Mouse (Mus musculus) lung, postnatal 14 days (tissue): ENCODE results near the gene Sec1.
A peak's percentile ranks its signal among the peaks of the same experiment; 100 is the strongest.

Experiments
- DNase-seq: peaks from one replicate; pipeline ENCODE4 v3.0.0; 2021

Sec1 gene

DNA sequence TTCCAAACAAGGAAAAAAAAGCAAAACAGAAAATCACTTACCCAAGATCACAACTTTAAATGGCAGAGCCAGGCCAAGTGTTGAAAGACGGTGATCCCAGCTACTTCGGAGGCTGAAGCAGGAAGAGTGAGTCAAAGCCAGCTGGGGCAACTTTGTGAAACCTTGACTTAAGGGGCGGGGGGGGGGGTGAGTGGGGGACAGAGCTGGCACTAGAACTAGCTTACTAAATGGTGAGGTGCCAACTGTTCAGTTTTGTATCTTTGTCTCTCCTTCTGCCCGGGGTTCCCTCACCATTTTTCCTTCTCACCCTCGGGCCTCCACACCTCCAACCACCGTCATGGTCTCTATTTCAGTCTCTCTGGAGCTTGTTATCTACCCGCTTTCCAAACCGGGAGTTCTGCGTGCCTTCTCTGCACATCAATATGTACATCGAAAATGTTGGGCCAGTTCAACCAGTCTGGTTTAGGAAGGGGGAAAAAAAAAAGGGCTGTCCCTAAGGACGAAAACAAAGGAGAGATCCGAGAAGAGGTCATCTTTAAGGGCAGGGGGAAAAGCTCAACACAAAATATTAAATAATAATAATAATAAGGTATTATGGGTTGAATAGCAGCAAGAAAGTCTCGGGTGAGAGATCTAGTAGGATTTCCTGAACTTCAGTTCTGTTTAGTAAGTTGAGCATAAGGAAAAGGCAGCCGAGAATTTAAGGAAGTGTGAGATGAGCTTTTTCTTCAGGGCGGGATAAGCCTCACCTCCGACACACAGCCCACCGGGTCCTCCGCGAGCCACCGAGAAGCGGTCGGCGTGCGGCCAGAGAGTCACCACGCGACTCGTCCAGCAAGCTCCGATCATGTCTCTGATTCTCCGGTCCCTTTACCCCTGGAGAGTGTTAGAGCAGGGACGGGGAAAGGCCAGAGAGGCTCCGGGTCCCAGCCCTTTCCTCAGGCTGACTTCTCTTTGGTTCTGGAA lies 23.0 kb upstream of the Sec1 start:
- DNase-seq = no peak

DNA sequence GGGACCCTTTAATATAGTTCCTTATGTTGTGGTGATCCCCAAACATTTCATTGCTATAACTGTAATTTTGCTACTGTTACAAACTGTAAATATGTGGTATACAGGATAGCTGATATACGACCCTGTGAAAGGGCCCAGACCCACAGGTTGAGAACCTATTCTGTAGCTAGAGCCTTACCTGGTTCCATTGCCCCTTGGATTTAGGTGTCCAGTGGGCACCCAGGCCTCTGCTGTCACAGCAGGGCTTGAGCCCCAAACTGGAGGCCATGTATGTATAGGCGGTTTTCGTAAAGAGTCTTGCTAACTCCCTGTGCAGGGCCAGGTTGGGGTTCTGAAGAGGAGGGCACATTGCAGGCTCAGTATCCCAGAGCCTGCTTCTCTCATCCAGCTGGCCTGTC lies 22.3 kb upstream of the Sec1 start:
- no peak for DNase-seq

DNA sequence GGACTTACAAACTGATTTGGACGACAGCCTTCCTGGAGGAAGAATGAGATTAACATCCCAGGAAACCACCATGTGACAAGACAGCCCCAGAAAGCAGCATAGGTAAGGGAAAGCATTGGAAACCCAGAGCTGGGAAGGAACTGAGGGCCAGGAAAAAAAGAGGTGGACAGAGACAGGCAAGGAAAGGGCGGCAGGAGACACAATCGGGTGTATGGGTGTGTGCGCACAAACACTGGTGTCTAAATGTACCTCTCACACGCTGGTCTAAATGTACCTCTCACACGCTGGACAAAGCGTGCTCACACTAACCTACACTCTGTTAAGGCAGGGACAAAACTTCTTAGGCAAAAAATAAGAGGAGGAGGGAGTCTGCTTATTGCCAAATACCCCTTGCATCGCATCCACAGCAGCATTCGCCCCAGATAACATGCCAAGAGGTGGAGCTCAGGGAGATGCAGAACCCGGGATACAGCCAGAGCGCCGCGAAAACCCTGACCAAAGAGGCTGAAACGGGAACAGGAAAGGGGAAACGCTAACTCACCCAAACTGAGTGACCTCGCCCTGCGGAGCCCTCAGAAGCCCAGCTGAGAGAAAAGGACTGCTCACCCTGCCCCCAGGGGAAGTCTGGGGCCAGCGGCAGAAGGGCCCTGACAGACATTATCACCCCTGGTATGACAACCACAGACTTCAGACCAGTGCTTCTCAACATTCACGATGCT lies 21.7 kb upstream of the Sec1 start:
- no peak for DNase-seq

DNA sequence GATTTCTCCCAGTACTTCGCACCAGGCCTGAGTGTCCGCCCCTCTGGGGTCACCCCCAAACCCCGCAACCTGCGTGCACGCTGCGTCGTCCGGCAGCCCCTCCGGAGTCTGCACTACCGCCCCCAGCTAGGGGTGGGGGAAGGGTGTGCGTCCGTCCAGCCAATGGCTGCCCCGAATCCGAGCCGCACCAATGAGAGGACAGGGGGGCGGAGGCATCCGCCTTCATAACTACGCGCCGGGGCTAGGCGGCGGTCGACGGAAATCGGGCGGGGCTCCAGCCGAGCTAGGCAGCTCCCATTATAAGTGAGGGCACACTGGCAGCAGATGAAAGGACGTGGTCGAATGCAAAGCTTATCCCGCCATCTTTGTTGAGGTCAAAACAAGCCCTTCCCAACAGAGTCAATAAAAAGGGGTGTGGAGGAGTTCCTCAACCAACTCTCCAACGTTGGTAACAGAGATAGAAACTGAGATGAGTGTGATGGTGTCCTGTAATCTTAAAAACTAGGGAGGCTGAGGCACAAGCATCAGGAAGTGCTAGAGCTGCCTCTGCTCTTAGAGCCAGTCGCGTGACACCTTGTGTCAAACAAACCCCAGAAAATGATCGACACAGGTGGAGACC lies 21.0 kb upstream of the Sec1 start, which contains the start of gene Rpl18:
TSS of gene Rpl18 (plus strand) at position 368 of the 619 bp plus-strand sequence.
- peak; percentile 98 for DNase-seq

DNA sequence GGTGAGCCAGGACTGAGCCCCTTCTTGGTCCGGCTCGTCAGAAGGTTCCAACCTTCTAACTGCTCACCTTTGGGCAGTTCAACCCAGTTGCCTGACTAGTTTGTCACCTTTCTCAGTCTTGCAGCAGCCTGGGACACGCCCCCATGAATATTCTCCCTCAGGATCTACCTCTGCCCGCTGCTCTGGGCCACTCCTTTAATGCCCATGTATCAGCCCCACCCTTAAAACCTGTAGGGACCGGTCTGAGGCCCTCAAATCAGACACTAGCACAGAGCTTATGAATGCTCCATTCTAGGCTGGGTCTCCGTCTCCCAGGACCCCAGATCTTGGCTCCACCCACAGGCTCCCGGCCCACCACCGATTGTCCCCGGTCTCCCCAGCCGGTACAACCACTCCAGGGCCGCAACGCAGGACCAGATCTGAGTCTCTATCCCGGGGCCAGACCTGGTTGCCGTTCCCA lies 20.5 kb upstream of the Sec1 start:
- DNase-seq = no peak

DNA sequence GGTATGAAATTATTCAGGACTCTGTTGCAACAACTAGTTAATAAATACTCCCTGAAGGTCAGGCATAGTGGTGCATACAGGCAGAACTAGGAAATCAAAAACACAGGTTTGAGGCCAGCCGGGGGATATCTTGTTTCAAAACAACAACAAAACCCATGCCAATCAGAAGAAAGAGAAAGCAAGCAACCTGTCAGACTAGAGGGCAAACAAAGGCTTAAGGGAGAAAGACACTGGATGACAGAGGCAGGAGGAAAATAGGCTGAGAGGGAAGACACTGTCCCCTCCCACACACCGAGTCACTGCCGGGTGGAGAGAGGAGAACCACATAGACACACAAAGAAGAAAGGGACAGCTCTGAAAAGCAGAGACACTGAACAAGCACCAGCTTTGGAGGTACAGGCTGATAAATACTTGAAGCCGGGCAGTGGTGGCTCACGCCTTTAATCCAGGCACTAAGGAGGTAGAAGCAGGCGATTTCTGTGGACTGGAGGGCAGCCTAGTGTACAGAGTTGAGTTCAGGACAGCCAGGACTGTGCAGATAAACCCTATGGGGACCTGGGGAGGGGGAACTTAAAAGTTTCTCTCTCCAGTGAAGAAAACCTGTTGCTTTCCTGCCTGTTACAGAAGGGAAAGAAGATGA lies 19.8 kb upstream of the Sec1 start:
- DNase-seq = no peak

DNA sequence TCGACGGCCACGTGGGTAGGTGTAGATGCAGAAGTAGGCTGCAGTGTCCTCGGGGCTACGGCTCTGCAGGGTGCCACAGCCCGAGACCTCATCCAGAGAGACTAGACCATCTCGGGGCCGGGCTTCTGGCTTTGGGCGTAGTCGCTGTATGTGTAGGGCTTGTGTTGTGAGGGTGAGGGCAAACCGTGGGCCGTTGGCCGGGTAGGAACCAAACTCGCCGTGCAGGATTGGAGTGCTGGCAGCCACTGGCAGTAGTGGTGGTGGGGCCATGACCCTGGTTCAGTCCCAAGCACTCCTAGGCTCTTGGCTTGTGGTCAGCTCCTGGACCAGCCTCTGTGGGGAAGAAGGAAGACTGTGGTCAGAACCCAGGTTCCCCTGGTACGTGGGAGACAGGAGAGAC lies 19.2 kb upstream of the Sec1 start:
- DNase-seq = no peak

DNA sequence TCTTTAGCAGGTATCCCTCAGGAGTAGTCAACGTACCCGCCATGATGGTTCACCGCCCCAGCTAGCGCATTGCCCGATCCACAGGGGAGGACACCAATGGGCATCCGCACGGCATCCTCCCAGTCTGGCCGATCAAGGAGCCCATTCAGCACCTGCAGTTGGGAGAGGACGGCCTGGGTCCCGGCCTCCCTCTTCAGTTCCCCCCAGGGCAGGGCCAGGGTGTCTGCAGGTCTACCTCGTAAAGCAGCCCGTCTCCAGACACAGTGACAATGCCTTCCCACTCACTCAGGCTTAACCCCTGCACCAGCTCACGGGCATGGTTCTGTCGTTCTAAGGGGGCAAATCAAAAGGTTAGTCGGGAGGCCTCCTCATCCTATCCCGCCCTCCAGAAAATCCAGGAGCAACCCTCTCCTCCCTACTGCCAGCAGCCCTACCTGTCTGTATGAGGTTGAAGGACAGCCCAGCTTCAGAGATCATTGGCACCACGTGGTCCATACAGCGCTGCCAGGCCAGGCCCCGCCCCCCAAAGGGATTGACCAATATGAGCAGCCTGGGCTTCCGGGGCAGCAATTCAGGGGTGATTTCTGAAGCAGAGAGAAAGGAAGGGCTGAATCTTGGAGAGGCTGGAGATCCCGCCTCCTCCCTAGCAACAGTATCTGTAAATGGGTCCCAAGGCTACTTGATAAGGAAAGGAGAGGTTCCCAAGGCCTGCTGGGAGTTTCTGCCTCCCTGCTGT lies 18.0 kb upstream of the Sec1 start:
- peak; percentile 64 for DNase-seq

DNA sequence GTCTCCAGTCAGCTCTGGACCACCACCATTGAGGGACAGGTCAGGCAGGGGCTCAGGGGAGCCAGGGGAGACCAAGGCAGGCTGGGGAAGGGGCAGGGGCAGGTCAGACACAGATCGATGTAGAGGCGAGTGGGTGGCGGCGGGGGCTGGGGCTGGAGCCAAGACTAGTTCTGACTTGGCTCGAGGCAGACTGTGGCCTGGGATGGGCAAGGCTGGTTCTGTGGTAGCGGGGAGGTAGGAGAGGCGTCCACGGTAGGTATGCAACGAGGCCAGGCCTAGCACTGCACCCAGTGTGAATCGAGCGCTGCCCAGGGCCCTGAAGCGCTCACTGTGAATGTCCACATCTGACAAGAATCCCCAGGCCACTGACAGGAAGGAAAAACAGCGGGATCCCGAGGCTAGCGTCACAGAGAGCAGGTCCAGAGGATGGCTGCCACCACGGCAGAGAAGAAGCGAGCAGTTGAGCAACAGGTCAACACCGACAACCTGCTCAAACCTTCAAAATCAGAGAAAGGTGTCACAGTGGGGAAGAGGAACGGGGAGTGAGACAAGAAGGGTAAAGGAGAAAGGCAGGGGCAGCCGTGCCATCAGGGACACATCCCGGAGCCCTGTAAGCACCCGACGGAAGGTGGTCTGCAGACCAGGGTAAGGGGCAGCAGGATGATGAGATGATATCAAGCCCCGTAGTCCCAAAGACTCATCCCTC lies 17.3 kb upstream of the Sec1 start:
- DNase-seq = no peak

DNA sequence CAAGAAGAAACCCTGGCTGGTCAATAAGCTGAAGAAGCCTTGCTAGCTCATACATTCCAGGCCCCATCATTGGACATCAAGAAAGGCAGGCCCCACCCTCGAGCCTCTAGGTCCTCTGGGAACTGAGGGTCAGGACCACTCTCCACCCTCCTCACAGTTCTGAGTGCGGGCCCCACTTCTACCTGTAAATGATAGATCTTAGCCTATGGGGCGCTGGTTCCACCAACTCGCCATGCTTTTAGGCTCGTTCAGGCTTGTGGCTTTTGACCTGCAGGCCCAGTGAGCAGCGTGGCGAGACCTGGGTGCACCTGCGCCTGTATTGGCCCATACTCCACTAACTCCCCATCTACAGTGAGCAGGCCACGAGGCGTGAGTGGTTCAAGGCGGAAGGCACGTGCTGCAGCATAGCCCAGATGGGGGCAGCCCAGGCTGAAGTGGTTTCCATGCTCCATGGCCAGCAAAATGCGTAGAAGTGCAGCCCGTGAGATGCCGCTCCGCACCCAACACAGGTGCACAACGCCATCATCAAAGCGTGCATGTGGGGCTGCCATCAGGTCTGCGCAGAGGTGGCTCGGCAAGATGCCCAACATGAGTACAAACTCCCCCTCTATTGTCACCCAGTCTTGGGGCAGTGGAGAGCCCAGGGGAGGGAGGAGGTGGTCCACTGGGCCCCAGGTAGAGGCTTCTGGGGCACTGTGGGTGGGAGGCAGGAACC lies 16.4 kb upstream of the Sec1 start:
- DNase-seq = no peak

DNA sequence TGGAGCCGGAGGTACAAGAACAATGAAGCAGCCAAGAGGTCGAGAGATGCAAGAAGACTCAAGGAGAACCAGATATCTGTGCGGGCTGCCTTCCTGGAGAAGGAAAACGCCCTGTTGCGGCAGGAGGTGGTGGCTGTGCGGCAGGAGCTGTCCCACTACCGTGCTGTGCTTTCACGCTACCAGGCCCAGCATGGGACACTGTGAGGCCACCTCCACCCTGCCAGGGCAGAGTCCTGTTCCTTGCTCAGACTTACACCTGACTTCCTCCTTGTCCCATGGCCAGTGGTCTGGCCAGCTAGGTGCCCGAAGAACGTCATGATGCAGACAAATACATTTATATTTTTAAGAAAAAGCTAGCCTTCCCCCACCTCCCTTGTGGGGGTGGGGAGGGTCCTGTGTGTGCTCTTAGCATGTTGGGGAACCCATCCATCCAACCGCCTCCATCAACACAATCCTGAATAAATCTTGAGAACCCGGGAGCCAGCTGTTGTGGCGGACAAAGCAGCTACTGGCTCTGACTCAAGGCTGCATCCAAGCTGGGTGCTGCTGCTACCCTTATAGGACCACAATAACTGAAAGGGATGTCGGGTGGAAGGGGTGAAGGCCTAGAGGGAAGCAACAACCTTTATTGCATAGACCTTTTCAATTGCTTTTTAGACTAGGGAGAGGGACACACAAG lies 15.6 kb upstream of the Sec1 start:
- no peak for DNase-seq

DNA sequence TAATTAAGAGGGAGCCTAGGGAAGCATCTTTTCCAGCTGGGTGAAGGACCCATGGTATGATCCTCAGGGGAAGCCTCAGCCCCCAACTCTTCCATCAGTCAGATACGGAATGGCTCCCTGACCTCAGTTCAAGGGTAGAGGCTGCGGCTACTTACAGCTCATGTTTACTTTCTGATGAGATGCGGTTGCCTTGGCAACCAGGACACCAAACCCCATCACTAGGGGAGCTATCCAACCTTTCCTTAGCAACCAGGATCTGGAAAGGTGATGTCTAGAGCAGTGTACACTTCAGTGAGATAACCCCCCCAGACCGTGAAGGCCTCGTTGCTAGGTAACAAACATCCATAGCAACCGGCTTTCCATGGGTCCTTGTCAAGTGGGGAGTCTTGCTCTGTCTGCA lies 14.8 kb upstream of the Sec1 start:
- DNase-seq = no peak

DNA sequence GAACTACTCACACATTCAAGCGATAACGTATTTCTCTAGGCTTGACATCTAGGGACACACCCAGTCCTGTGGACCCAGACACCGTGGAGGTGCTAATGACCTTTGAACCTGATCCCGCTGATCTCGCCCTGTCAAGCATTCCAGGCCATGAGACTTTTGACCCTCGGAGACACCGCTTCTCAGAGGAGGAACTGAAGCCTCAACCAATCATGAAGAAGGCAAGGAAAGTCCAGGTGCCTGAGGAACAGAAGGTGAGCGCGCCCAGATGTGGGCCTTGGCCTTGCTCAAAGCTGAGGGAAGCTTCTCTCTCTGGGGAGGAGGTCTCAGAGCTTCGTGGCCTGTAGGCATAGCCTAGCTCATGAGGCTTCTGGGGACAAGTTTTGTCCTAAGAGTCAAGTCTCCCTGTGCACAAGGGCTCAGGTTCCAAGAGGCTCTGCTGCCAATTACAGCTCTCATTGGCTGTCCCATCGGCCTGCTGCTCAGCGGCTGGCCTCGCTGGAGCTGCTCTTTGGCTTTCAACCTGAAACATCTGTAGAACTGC lies 14.1 kb upstream of the Sec1 start:
- no peak for DNase-seq

DNA sequence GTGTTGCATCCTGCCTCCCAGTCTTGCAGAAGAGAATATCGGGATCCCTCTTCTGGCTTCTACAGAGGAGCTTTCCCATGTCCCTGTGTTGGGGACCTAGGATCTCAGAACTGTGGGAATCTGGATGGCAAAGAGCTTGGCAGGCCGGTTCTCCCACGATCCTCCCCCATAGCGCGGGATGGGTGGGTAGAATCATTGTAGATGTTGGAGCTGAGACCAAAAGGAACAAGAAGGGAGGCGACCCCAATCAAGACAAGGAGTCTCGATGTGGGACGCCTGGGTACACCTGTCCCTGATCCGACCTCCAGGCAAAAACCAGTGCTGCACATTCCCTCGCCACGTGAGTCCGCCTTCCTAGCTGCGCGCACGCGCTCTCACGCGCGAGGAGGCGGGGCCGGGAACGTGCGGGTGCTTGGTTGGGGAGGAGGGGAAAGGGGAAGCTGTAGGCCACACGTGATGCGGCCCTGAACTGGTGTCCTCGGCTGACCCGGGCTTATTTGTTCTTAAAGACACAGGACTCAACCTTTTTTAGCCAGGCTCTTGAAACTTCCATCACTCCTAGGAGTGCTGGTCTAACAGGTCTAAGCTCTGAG lies 13.3 kb upstream of the Sec1 start:
- DNase-seq = peak; percentile 96

DNA sequence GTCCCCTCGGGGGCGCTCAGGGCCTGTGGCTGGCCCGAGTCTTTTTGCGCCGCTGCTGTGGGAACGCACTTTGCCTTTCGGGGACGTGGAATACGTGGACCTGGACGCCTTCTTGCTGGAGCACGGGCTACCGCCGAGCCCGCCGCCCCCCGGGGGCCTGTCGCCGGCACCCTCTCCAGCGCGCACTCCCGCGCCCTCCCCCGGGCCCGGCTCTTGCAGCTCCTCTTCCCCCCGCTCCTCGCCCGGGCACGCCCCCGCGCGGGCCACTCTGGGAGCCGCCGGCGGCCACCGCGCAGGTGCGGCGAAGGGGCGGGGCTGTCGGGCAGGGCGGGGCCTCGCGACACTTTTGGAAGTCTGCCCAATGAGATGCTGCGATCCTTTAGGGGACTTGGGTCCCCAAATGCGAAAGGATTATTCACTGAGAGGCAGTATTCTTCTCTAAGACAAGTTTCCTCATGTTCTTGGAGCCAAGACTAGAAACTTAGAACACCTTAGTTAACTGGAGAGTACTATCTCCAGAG lies 12.6 kb upstream of the Sec1 start:
- DNase-seq = peak; percentile 88

DNA sequence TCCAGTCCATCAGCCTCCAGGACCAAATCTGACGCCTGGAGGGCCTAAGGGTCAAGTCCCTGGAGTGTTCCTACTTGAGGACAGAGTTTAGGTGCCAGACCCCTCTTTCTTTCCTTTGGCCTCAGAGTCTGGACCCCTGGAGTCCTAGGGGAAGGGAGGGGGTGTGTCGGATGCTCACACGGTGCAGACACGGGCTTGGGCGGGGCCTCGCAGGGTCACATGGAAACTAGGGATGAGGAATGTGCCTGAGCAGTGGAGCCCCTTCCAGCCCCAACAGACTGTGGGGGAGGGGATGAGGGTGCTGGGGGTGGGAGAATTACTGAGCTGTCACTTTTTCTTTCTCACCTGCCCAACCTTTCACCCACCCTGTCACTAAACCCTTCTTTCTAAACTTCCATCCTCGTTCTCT lies 11.7 kb upstream of the Sec1 start:
- DNase-seq = peak; percentile 72

DNA sequence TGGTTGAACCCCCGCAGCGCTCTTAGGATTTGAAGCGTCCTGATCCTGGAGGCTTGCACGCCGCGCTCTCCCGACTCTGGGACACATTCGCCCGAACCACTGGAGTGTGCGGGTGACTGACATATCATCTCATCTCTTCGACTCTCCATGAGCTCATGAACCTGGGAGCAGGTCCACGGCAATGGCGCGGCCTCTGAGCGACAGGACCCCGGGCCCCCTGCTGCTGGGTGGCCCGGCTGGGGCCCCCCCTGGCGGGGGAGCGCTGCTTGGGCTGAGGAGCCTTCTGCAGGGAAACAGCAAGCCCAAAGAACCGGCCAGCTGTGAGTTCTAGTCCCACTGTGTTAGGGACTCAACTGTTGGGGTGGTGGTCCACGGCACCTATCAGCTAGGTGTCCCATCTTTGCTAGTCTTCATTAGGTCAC lies 11.3 kb upstream of the Sec1 start:
- DNase-seq = no peak

DNA sequence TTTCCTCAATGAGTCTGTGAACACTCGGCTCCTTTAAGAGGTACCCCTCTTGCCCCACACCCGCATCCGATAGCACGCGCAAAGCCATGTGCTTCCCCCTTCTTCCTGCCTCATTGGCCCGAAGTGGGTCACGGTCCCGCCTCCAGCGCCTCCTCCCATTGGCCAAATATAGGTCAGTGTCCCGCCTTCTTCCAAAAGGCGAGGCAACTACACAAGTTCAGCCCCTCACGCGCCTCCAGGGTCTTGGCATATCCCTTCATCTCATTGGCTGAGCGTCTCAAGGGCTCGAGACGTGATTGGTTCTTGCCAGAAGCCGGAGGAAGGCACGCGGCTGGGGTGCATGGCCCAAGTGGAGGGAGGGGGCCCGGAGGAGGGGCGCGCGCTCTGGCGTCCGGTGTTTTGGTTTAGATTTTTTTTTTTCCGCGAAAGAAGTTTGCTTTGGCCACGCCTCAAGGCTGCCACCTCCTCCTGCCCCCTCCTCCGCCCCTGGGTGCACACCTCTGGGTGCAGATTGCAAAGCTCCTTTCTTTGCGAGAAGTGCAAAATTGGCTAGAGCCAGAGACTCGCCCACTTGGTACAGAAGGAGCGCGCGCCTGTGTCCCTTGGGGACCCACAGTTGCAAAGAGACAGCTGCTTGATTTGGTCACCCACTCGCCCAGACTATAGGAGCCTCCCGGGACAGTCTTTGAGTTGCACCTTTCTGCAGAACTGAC lies 10.7 kb upstream of the Sec1 start, which contains the start of gene Dbp:
TSS of gene Dbp (plus strand) at position 359 of the 713 bp plus-strand sequence.
- peak; percentile 98 for DNase-seq
